Mouse (Mus musculus) layer of hippocampus, adult 9-10 months (tissue): Measurements from ENCODE around the gene Pbld2.
A peak's percentile ranks its signal among the peaks of the same experiment; 100 is the strongest.

Experiments used
- DNase-seq: peaks from one replicate; pipeline ENCODE4 v3.0.0; 2022; ENCODE audit warnings: low spot score

Gene Pbld2

GRCm38 (mm10) chr10:63023749-63024579, at the start of gene Pbld2, which contains the start of gene Hnrnph3:
Pbld2 (plus strand) TSS chr10:63024315.
Hnrnph3 (minus strand) TSS chr10:63024217.
- peak; percentile 94 for DNase-seq

DNA sequence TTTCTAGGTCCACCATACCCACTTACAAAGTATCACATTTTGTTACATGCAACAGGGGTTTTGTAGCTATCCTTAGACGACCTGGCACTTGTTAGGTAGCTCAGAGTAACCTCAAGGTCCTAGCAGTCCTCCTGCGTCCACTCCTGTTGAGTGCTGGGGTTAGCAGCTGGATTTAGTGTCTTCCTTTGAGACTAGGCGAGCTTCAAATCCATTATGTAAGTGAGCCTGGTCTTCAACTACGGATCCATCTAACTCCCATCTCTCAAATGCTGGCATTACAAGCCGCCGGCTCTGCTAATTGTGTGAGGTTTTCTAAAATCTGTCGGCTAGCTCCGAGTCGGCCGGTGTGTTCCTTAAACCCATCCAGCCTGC, 44.5 kb upstream of the Pbld2 start:
- no peak for DNase-seq

DNA sequence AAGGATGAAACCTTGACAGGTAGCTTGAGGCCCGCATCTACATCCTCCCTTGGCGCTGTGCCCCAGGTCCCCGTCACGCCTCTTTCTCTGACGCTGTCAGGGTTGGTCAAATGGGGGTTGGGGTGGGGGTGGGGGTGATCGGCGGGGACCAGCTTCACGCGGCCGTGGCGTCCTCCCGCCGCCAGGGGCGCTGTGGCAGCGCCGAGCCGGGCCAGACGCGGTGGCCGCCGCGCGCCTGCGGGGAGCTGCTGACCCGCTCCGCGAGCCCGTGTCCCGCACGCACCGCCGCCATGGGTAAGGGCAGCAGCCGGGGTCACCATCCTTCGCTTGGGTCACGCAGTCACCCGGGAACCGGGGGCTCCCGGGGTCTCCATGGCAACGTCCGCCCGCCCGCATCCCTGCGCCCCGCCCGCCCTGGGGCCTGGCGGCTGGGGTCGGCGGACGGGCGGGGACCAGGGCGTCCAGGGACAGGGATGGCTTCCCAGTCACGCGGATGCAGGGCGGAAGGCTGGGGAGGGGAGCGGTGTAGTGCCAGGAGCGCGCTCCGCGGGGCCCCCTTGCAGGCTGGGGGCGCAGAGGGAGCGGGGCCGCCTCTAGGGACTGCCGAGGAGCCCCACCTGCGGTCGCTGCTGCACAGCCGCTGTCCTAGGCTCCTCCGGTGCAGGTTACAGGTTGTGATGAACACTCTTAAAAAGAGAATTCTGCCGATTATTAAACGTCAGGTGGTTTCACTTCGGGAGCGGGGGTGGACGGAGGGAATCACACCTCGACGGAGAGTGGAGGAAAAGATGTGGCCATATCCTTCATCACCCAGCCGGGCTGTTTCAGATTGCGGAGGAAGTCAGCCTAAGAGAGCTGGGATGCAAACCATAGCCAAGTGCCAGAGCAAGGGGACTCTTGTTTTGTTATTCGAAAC, 43.8 kb upstream of the Pbld2 start, which contains the start of gene Rufy2:
Gene Rufy2, plus strand, starts transcription at position 185 of the 916 bp plus-strand sequence.
- peak; percentile 75 for DNase-seq

DNA sequence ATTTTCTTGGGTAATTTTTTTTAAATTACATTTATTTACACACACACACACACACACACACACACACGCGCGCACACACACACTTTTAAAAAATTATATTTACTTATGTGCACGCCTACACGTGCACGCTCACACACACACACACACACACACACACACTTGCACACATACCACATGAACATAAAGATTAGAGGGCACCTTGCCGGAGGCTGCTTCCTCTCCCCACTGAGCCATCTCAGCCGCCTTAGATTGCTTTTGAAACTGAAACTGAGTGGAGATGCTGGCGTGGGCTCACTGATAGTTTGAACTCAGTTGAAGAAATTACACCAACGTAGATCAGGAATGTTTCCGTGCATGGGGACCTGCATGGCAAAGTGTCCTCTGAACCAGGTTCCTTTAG, 40.0 kb upstream of the Pbld2 start:
- no peak for DNase-seq

DNA sequence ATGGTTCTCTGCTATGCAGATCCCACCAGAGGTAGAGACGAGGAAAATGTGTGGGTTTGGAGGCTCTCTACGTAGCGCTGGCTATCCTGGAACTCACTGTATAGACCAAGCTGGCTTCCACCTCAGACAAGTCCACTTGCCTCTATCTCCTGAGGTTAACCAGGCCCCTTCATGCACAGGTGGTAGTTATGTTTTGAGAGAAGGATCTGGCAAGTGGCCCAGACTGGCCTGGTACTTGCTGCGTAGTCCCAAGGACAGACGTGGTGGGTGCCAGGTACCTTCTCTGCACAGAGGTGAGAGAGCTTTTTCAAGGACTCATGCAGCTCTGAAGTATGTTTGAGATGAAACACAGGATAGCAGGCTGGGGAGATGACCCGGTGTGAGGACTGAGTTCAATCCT, 39.6 kb upstream of the Pbld2 start:
- DNase-seq = no peak

DNA sequence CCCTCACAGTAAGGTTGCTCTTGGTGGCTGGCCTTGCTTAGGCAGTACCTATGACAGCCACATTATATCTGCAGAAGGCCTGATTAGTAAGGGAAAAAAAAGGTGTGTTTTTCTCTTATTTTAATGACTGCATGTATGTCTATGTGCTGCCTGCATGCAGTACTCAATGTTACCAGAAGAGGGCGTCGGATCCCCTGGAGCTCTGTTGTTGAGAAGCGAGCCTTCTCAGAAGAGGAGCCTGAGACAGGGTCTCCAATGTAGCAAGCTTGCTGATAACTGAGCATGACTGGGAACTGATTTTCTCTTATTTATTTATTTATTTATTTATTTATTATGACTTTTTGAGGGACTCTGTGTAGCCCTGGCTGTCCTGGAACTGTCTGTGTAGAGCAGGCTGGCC, 36.8 kb upstream of the Pbld2 start:
- no peak for DNase-seq

DNA sequence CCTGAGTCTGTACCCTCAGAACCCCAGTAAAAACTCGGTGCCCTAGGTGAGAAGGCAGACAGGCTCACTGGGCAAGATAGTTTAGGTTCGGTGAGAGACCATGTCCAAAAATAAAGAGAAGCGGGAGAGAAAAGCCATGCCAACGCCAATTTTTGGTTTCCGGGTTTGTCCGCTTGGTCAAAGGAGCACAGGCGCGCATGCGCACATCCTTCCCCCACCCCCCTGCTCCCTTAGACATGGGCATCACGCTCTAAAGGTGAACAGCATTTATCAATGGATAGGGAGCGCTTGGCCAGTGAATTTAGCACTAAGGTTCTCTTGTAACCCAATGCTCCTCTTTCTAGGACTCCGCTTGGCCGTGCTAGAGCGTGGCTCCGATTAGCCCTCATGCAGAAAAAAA, 33.5 kb upstream of the Pbld2 start:
- no peak for DNase-seq

- DNase-seq = no peak
Measured at GRCm38 (mm10) chr10:62993991-62994390, 30.1 kb upstream of the Pbld2 start.

DNA sequence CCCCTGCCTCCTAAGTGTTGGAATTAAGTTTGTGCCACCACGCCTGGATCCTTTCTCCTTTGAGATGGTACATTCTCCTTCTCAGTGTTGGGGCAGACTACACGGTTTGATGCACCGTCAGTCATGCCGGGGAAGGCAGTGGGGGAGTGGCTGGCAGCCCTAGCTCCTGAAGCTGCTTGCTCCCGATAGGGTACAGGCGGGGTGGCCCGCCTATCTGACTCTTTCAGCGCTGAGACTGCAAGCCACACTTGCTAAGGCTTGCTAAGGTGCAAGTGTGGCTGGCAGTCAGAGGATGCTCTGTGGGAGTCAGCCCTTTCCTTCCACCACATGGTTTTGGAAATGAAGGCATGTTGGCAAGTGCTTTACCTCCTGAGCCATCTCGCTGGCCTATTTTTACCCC, 23.5 kb upstream of the Pbld2 start:
- no peak for DNase-seq

DNA sequence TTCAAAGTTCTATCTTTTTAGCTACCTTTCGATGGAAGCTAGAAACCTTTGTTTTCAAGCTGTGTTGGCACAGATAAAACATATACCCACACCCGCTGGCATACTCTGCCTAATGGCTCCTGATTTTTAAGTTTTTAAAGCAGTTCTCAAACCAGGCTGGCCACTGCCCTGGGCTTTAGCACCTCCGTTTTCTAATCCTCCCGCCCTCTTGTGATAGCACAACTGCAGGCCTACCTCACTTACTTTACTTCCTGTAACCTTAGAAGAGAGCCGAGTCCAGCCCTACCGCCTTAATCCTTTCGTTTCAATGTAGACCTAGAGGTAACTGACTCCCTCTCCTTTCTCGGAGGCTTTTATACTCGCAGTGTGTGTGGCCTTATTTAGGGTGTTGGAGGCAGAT, 20.9 kb upstream of the Pbld2 start:
- DNase-seq = no peak

DNA sequence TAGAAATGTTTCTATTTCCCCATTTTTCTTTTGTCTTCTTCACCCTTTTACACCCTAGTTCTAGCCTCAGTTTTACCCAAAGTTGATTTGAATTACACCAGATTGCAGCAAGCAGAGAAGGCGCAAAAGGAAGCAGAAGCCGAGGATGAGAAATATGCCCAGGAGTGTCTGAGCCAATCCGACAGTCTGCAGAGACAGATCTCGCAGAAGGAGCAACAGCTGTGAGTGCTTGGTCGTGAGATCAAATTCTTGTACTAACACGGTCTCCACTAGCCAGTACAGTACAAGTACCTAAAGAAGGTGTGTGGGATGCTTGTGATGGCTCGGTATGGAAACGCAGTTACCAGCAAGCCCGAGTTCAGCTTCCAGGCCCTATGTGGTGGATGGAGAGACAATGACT, 19.6 kb upstream of the Pbld2 start:
- DNase-seq = no peak

- no peak for DNase-seq
Measured at GRCm38 (mm10) chr10:63008193-63008592, 15.9 kb upstream of the Pbld2 start.

DNA sequence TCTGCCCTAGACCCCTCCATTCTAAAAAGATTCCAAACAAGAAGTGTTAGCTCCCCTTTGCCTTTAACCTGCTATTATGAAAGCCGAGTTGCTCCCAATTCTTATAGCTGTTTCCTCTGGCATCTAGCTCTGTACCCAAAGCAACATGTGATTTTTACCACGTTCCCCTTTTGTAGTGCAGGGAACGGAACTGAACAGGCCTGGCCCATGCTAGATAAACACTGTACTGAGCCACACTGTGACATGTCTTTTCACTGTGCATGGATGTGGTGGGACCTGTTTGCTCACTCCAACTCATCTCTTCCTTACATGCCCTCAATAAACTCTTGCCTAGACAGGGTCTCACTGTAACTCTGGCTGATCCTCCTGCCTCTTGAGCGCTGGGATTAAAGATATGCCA, 13.8 kb upstream of the Pbld2 start:
- no peak for DNase-seq

DNA sequence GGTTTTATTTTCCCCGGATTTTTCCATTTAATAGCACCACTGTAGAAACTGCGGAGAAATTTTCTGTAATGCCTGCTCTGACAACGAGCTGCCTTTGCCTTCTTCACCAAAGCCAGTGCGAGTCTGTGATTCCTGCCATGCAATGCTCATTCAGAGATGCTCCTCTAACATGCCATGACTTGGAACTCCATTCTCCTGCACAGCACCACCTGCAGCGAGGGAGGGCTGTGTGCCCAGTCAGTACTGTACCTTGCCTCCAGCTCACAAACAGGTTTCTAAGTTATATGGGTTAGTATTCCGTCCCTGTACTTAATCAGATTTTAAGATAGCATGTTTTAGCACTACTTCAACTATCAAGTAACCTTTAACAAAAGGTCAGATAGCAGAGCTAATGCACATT, 12.6 kb upstream of the Pbld2 start:
- DNase-seq = no peak

DNA sequence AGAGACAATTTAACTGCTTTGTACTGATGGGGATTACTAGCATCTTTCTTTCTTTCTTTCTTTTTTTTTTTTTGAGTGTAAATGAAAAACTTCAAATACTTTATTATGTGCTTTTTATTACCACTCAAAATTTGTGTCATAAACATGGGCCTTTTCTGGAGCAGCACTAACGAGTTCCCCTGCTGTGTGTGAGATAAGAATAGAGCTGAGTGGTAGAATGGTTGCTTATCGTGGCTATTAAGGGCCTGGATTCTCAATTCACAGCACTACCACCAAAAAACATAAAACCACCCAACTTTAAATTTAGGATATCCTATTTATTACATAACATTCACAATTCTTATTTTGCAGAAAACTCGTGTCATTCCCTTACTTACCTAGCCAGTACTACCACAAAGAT, 10.6 kb upstream of the Pbld2 start:
- DNase-seq = no peak

GRCm38 (mm10) chr10:63014168-63014567, 9.9 kb upstream of the Pbld2 start:
- no peak for DNase-seq

GRCm38 (mm10) chr10:63019304-63019703, 4.8 kb upstream of the Pbld2 start:
- DNase-seq = no peak

DNA sequence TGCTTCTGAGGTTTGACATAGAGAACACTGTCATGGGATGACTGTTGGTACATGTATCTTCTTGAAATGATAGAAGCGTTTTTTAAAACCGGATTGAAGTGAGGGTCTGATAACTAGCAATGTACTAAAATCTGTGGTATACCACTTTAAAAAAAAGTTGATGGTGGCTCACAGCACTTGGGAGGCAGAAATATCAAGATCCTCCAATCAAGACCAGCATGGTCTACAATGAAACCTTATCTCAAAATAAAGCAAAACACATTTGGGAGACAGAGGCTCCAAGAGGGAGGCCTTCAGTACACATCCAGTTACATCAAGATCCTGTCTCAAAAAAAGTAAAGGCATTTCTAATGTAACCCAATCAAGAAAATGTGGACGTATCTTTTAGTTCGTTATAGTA, 2.4 kb upstream of the Pbld2 start:
- DNase-seq = no peak

DNA sequence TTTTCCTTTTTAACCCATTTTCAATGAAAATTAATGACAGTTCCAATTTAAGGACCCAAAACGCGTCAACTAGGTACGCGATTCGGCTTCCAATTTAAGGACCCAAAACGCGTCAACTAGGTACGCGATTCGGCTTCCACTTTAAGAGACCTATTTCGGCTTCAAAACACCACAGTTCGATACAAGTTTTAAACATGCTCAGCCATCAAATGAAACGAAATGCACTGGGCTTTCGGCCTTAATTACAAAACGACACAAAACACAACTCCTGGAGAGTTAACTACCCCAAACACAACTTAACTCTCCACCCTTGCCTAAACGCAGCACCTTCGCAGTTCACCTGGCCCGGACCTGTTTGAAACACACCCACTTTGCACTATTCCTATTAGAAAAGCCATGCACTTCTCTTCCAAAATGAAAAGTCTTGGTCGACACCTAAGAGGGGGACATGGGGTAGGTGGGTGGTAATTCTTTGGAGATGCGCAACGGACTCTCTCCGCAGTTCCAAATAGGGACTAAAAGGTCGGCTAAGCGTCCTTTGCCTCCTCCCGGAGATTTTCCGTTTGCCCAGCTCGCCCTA, 1.5 kb upstream of the Pbld2 start:
- no peak for DNase-seq

DNA sequence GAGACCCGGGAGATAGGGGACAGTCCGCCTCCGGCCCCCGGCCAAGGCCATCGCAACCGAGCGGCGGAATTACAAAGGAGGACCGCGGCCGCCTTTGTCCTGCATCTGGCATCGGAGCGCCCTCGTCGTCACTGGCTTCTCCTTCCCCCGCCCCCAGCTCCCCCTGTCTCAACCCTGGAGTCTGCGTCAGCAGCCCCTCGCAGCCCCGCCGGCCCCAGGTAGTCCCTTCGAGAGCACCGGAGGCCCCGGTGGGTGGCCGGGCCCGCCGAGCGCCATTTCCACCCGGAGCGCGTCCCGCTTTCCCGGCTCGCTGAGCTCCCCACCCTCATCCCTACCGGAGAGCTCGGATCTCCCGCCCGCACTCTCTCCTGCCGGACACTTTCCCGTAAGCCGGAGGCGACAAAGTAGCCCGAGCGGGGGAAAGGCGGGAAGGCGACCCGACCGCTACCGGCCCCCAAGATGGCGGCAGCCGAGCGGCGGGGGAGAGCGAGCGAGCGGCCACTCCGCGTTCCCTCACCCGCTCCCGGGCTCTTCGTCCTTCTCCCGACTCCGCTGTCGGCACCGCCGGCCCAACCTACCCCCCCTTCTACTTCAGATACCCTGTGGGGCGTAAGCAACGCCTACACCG, 880 bp upstream of the Pbld2 start:
- no peak for DNase-seq

GRCm38 (mm10) chr10:63024580-63024910, 430 bp downstream of the Pbld2 start:
- DNase-seq = no peak

GRCm38 (mm10) chr10:63025016-63025415, 901 bp downstream of the Pbld2 start:
- DNase-seq = no peak
